Mouse (Mus musculus): ENCODE measurements around the gene Obscn.

GRCm38 (mm10) chr11:58983691-58984341, 152.4 kb downstream of the Obscn start:
- TF ChIP-seq CTCF (IDR thresholded peaks at IDR 0.05; ENCODE audit: low read depth, low read length) (no peak), TAL1 (conservative IDR thresholded peaks at IDR 0.05; ENCODE audit: low read depth, low read length) (no peak)
